Mouse (Mus musculus) hindbrain, embryonic 13.5 days (tissue): ENCODE results near the gene Cftr. TPM values are rescaled to one million over a fixed set of nuclear protein-coding genes. Genes with fewer than 3 reads are reported as not detected.

Experiments used
- ATAC-seq: fragments of 200-750 bp; cut with Nextera tagmentation; 2 replicates; pipeline ENCODE4 v1.8.0; 2017; ENCODE audit warnings: moderate TSS enrichment; ENCODE audit not compliant: low FRiP score
- H3K27ac ChIP-seq: fragments of 300-500 bp; sonication (generic); 2 replicates; pipeline ENCODE4 v1.5.1; 2015; ENCODE audit warnings: inconsistent platforms, mild to moderate bottlenecking, moderate library complexity
- H3K27me3 ChIP-seq: fragments of 300-500 bp; sonication (generic); 2 replicates; pipeline ENCODE4 v1.6.1; 2015; ENCODE audit warnings: mild to moderate bottlenecking, inconsistent platforms
- H3K36me3 ChIP-seq: fragments of 300-500 bp; sonication (generic); 2 replicates; pipeline ENCODE4 v1.6.1; 2015; ENCODE audit warnings: mild to moderate bottlenecking, inconsistent platforms
- H3K4me1 ChIP-seq: fragments of 300-500 bp; sonication (generic); replicated peaks from 2 replicates; pipeline ENCODE4 v1.6.1; 2015; ENCODE audit warnings: inconsistent platforms
- H3K4me2 ChIP-seq: fragments of 300-500 bp; sonication (generic); 2 replicates; pipeline ENCODE4 v1.6.1; 2015; ENCODE audit warnings: inconsistent platforms, mild to moderate bottlenecking, moderate library complexity
- H3K4me3 ChIP-seq: fragments of 300-500 bp; sonication (generic); 2 replicates; pipeline ENCODE4 v1.5.1; 2015; ENCODE audit warnings: mild to moderate bottlenecking, inconsistent platforms
- H3K9ac ChIP-seq: fragments of 300-500 bp; sonication (generic); 2 replicates; pipeline ENCODE4 v1.6.1; 2015; ENCODE audit warnings: mild to moderate bottlenecking, inconsistent platforms
- H3K9me3 ChIP-seq: fragments of 300-500 bp; sonication (generic); 2 replicates; pipeline ENCODE4 v1.6.1; 2016; ENCODE audit warnings: inconsistent platforms
- WGBS: fragments of 180-500 bp; shearing (Covaris S2); methylation state at CpG from one replicate; pipeline ENCODE4 v1.1.7; 2015; 5-methylcytosine and 5-hydroxymethylcytosine counted together
- polyA plus RNA-seq: library from polyadenylated mRNA; unstranded; fragments of >200 nt; fragmentation: Nextera tagmentation; extraction: Ambion mirVana; gene quantifications from 2 replicates; pipeline ENCODE4 v1.2.1, GENCODE M21; 2015

The Cftr gene
- polyA plus RNA-seq, 1 experiment from 2014 or later: 0.23 TPM

- no peak overlapping the region for H3K4me3 ChIP-seq
- no peak overlapping the region for H3K27ac ChIP-seq
- H3K4me2 ChIP-seq: no peak overlapping the region
- no peaks in the 10 kb centered on the region for H3K9me3 ChIP-seq
- no peak overlapping the region for H3K9ac ChIP-seq
- no peaks in the 10 kb centered on the region for H3K4me1 ChIP-seq
- H3K27me3 ChIP-seq: no peaks in the 10 kb centered on the region
- no peak for ATAC-seq
- 54% methylated on average over 1 of the region's 1 CpGs for WGBS
- no peaks in the 10 kb centered on the region for H3K36me3 ChIP-seq
Observed at GRCm38 (mm10) chr6:18246495-18246894, 76.0 kb downstream of the Cftr start.

- no peaks in the 10 kb centered on the region for H3K27me3 ChIP-seq
- no peaks in the 10 kb centered on the region for H3K9me3 ChIP-seq
- no peak for ATAC-seq
- no peak overlapping the region for H3K27ac ChIP-seq
- H3K9ac ChIP-seq: no peak overlapping the region
- no peaks in the 10 kb centered on the region for H3K4me1 ChIP-seq
- no peaks in the 10 kb centered on the region for H3K36me3 ChIP-seq
- no peak overlapping the region for H3K4me2 ChIP-seq
- WGBS: 75% methylated on average over 2 of the region's 2 CpGs
- no peak overlapping the region for H3K4me3 ChIP-seq
Observed at GRCm38 (mm10) chr6:18247891-18248463, 77.5 kb downstream of the Cftr start.

GRCm38 (mm10) chr6:18248464-18248863, 78.0 kb downstream of the Cftr start:
- Histone ChIP-seq H3K9me3 (no peaks in the 10 kb centered on the region), H3K4me1 (no peaks in the 10 kb centered on the region), H3K4me2 (no peak overlapping the region), H3K36me3 (no peaks in the 10 kb centered on the region), H3K27me3 (peaks cover 3% of the 10 kb centered on the region; the same call in 1 of the 2 replicates), H3K27ac (no peak overlapping the region), H3K9ac (no peak overlapping the region), H3K4me3 (no peak overlapping the region)
- ATAC-seq: no peak
- 63% methylated on average over 4 of the region's 4 CpGs for WGBS

GRCm38 (mm10) chr6:18254586-18254985, 84.1 kb downstream of the Cftr start:
- Histone ChIP-seq H3K27me3 (peaks cover 8% of the 10 kb centered on the region), H3K9ac (no peak overlapping the region), H3K36me3 (no peaks in the 10 kb centered on the region), H3K4me2 (no peak overlapping the region), H3K4me3 (no peak overlapping the region), H3K27ac (no peak overlapping the region), H3K9me3 (no peaks in the 10 kb centered on the region), H3K4me1 (no peaks in the 10 kb centered on the region)
- WGBS: 29% methylated on average over 5 of the region's 5 CpGs
- ATAC-seq: no peak

GRCm38 (mm10) chr6:18270983-18271382, 100.5 kb downstream of the Cftr start:
- no peak overlapping the region for H3K27ac ChIP-seq
- H3K4me3 ChIP-seq: no peak overlapping the region
- no peaks in the 10 kb centered on the region for H3K4me1 ChIP-seq
- ATAC-seq: no peak
- WGBS: 26% methylated on average over 1 of the region's 1 CpGs
- H3K9me3 ChIP-seq: no peaks in the 10 kb centered on the region
- no peaks in the 10 kb centered on the region for H3K36me3 ChIP-seq
- H3K4me2 ChIP-seq: no peak overlapping the region
- no peak overlapping the region for H3K9ac ChIP-seq
- H3K27me3 ChIP-seq: no peaks in the 10 kb centered on the region

GRCm38 (mm10) chr6:18300781-18301180, 130.3 kb downstream of the Cftr start:
- H3K4me2 ChIP-seq: no peak overlapping the region

GRCm38 (mm10) chr6:18302105-18302504, 131.6 kb downstream of the Cftr start:
- Histone ChIP-seq H3K4me1 (no peaks in the 10 kb centered on the region), H3K9ac (no peak overlapping the region), H3K27me3 (no peaks in the 10 kb centered on the region), H3K4me2 (no peak overlapping the region), H3K27ac (no peak overlapping the region), H3K9me3 (no peaks in the 10 kb centered on the region), H3K36me3 (no peaks in the 10 kb centered on the region), H3K4me3 (no peak overlapping the region)
- WGBS: 78% methylated on average over 5 of the region's 5 CpGs
- ATAC-seq: no peak

More at GRCm38 (mm10) chr6:18300781-18301180, 130.3 kb downstream of the Cftr start:
- H3K4me1 ChIP-seq: no peaks in the 10 kb centered on the region
- WGBS: 85% methylated on average over 2 of the region's 2 CpGs
- no peak overlapping the region for H3K4me3 ChIP-seq
- H3K27me3 ChIP-seq: no peaks in the 10 kb centered on the region
- H3K9me3 ChIP-seq: no peaks in the 10 kb centered on the region
- no peak for ATAC-seq
- no peak overlapping the region for H3K27ac ChIP-seq
- H3K36me3 ChIP-seq: no peaks in the 10 kb centered on the region
- H3K9ac ChIP-seq: no peak overlapping the region

- no peaks in the 10 kb centered on the region for H3K27me3 ChIP-seq
- H3K9me3 ChIP-seq: no peaks in the 10 kb centered on the region
- ATAC-seq: no peak
- H3K4me2 ChIP-seq: no peak overlapping the region
- H3K27ac ChIP-seq: no peak overlapping the region
- 72% methylated on average over 3 of the region's 3 CpGs for WGBS
- no peaks in the 10 kb centered on the region for H3K4me1 ChIP-seq
- H3K4me3 ChIP-seq: no peak overlapping the region
- no peak overlapping the region for H3K9ac ChIP-seq
- no peaks in the 10 kb centered on the region for H3K36me3 ChIP-seq
Observed at GRCm38 (mm10) chr6:18303228-18303627, 132.7 kb downstream of the Cftr start.

- no peak overlapping the region for H3K4me3 ChIP-seq
- H3K27ac ChIP-seq: no peak overlapping the region
- no peaks in the 10 kb centered on the region for H3K9me3 ChIP-seq
- WGBS: 92% methylated on average over 4 of the region's 4 CpGs
- H3K27me3 ChIP-seq: no peaks in the 10 kb centered on the region
- ATAC-seq: no peak
- no peaks in the 10 kb centered on the region for H3K36me3 ChIP-seq
- no peak overlapping the region for H3K4me2 ChIP-seq
- no peaks in the 10 kb centered on the region for H3K4me1 ChIP-seq
- H3K9ac ChIP-seq: no peak overlapping the region
Observed at GRCm38 (mm10) chr6:18305130-18305529, 134.6 kb downstream of the Cftr start.

GRCm38 (mm10) chr6:18310983-18311382, 140.5 kb downstream of the Cftr start:
- no peak overlapping the region for H3K27ac ChIP-seq
- no peak overlapping the region for H3K4me2 ChIP-seq
- no peak for ATAC-seq
- H3K4me1 ChIP-seq: no peaks in the 10 kb centered on the region
- H3K9ac ChIP-seq: no peak overlapping the region
- WGBS: 13% methylated on average over 2 of the region's 2 CpGs
- no peak overlapping the region for H3K4me3 ChIP-seq
- H3K27me3 ChIP-seq: no peaks in the 10 kb centered on the region
- no peaks in the 10 kb centered on the region for H3K9me3 ChIP-seq
- no peaks in the 10 kb centered on the region for H3K36me3 ChIP-seq

- H3K36me3 ChIP-seq: no peaks in the 10 kb centered on the region
- no peak overlapping the region for H3K4me2 ChIP-seq
- 87% methylated on average over 3 of the region's 3 CpGs for WGBS
- H3K9ac ChIP-seq: no peak overlapping the region
- no peaks in the 10 kb centered on the region for H3K4me1 ChIP-seq
- no peaks in the 10 kb centered on the region for H3K9me3 ChIP-seq
- no peak for ATAC-seq
- H3K27me3 ChIP-seq: no peaks in the 10 kb centered on the region
- H3K4me3 ChIP-seq: no peak overlapping the region
- H3K27ac ChIP-seq: no peak overlapping the region
Observed at GRCm38 (mm10) chr6:18314365-18314943, 144.0 kb downstream of the Cftr start.

GRCm38 (mm10) chr6:18322950-18323349, 152.5 kb downstream of the Cftr start:
- H3K27ac ChIP-seq: no peak overlapping the region
- H3K36me3 ChIP-seq: no peaks in the 10 kb centered on the region
- H3K4me1 ChIP-seq: no peaks in the 10 kb centered on the region
- no peak overlapping the region for H3K4me3 ChIP-seq
- H3K9ac ChIP-seq: no peak overlapping the region
- 97% methylated on average over 1 of the region's 1 CpGs for WGBS
- no peaks in the 10 kb centered on the region for H3K9me3 ChIP-seq
- no peak for ATAC-seq
- no peak overlapping the region for H3K4me2 ChIP-seq
- no peaks in the 10 kb centered on the region for H3K27me3 ChIP-seq

- H3K27ac ChIP-seq: no peak overlapping the region
- no peak overlapping the region for H3K4me2 ChIP-seq
- H3K9me3 ChIP-seq: no peaks in the 10 kb centered on the region
- no peak for ATAC-seq
- H3K4me1 ChIP-seq: no peaks in the 10 kb centered on the region
- H3K27me3 ChIP-seq: no peaks in the 10 kb centered on the region
- no peak overlapping the region for H3K4me3 ChIP-seq
- no peaks in the 10 kb centered on the region for H3K36me3 ChIP-seq
- 87% methylated on average over 3 of the region's 3 CpGs for WGBS
- no peak overlapping the region for H3K9ac ChIP-seq
Observed at GRCm38 (mm10) chr6:18335393-18335792, 164.9 kb downstream of the Cftr start.
